Mouse (Mus musculus) spleen, postnatal 10 days (tissue): ENCODE results near the gene Hs6st1.
A peak's percentile ranks its signal among the peaks of the same experiment; 100 is the strongest.

Experiments used
- DNase-seq, 2 experiments: peaks; one replicate each; pipeline ENCODE4 v3.0.0; 2021 to 2022; ENCODE audit warnings: low spot score in 2 of 2

The Hs6st1 gene

DNA sequence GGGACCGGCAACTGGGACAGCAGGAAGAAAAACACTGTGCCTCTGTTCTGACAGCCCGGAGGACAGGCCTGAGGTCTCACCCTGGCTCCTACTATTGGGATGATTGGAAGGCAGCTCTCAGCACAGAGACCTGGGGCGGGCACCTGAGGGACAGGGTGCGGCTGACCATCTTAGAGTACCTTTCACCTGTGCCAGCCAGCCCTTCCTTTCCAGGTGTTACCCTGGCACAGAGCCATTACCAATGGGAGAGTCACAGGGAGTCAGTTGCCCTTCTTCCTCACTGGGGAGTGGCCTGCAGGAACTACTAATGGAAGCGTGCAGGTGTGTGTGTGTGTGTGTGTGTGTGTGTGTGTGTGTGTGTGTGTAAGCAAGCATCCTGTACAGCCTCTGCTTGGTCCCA lies 15.4 kb downstream of the Hs6st1 start:
- no peak for DNase-seq

GRCm38 (mm10) chr1:36085069-36085468 lies 16.9 kb downstream of the Hs6st1 start:
- no peak for DNase-seq

GRCm38 (mm10) chr1:36088367-36088766 lies 20.2 kb downstream of the Hs6st1 start:
- peak; percentile 53 to 56 for DNase-seq

DNA sequence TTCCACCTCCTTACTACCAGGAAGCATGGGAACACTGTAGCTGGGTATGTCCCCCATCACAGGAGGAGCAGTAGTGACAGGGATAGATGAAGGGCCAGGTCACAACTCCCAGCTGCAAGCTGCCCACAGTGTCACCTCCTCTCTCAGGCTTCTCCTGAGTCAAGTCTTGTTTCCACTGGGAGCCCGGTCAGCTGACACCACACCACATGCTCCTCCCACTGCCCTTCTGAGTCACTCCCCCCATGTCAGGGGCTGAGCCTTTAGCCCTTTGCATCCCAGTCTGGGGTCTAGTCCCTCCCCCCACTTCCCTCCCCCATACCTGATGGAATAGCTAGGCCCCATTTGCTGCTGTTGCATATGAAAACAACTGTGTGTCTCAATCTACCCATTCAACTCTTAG lies 21.3 kb downstream of the Hs6st1 start:
- peak in 1 of 2 experiments; percentile 52 for DNase-seq

DNA sequence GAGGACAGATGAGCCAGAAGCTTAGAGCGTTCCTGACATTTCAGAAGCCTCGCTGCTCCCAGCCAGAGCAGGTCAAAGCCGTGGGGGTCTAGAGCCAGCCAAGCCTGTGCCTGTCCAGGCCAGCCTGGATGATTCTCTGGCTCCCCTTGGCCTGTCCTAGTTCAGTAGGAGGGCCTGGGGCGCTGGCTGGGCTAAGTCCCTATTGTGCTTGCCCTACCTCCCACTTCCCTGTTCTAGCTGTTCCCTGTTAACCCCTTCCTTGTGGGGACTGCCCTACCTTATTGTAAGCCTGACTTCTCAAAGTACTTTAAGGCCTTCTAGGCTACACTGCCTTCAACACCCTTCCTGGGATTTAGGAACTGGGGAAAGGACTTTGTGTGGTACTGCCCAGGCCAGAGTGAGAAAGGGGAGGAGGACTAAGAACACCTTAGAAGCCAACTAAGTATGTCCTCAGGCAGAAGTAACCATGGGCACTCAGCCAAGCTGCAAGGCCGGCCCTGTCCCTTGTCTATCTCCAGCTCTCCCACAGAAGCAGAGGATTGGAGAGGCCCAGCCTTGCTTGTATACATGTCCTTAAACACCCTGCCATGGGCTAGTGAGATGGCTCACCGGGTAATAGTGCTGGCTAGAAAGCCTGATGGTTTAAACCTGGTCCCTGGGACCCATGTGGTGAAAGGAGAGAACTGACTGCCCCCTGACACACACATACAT lies 22.0 kb downstream of the Hs6st1 start:
- DNase-seq, result peak; percentile 54 to 57

DNA sequence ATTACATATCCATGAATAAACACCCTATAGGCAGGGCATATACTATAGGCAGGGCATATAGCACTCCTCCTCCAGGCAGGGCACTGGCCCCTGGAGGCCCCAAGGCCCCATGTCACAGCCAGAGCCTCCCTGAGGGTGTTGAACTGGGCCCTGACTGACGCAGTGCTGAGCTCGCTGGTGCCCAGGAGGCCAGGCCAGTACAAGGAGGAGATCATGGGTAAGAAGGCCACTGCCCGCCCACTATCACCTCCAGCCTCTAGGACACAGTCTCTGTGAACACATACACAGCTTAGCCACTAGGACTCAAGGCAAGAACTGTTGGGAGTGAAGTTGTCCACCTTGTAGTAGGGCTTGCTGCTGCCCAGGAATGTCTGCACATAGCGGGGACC lies 22.5 kb downstream of the Hs6st1 start:
- DNase-seq, result peak; percentile 54 to 72

DNA sequence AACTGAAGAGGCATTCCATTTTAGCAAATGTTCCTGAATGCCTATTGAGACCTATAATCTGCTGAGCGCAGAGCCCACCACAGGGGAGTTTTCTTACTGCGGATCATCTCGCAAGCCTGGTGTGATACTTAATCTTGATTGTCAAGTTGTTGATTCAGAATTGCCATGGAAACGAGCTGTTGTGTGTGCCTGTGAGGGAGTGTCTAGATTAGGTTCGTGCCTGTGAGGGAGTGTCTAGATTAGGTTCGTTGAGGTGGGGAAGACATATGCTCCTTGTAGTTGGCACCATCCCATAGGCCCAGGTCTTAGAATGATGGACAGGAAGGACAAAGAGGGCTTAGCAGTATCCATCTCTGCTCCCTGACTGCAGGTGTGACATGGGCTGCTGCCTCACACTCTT lies 23.0 kb downstream of the Hs6st1 start:
- peak; percentile 51 to 74 for DNase-seq

GRCm38 (mm10) chr1:36093741-36094140 lies 25.5 kb downstream of the Hs6st1 start:
- DNase-seq, result no peak

DNA sequence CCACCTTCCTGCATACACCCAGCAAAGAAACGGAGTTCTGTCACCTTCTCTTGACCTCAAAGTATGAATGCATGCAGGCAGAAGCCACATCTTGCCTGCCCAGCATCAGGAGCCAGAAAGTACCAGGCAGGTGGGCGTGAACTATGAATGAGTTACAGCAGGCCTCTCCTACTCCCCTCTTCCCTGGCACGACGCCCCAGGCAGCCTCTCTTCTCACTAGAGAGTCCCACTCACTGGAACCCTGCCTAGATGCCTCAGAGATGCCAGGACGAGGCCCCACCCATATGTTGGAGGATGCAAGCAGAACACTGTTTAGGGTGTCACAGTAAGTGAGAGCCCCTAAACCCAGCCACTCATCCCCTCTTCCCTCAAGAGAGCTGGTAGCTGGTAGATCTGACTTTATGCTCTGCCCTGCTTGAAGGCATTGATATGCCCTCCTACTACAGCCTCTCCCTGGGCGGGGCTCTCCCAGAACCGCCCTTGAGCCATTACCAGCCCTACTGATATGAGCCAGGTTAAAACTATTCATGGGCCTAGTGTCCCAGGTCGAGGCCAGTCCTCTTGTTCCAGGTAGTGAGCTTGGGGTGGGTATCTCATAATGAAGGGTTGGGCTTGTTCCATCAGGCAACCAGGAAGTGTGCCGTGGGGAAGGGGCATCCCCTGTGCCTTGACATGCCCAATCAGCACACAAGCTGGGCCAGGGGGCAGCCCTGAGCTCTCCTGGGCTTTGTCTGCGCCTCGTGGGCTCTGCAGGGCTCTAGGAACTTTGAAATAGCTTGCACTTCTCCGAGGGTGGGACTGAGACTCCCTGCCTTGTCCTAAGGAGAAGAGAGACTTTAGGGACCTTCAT lies 27.4 kb downstream of the Hs6st1 start:
- DNase-seq, result peak; percentile 76 to 79

DNA sequence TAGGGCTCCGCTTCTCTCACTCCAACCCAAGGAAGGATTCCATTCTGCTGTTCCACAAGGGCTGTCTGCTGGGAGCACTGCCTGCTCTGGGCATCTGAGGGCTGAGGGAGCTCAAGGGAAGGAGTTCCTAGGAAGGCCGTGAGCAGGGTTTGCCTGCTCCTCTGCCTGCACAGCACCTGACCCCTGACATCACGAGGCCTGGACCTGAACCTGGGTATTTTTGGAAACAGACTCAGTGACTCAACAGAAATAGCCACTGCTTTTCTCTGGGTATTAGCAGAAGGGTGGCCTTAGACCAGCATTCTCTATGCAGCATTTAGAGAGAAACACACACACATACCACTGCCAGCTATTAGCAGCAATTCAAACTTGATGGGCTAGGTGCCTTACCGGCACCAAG lies 30.2 kb downstream of the Hs6st1 start:
- no peak for DNase-seq

DNA sequence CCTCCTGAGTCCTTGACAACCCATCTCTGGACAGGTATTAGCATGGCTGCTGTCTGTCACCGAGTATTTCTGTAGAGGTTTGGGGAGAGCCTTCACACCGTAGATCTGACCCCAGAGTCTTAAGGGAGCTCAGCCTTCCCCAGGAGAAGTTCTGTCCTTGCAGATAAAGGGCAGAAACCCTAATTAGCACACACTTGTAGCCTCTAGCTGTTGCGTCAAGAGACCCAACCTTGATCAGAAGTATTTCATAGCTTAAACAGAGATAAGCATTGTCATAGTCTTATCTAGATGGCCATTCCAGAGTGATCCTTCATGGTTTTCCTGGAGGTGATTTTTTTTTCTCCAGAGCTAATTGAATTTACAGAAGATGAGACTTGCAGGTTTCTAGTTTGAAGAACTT lies 32.2 kb downstream of the Hs6st1 start:
- no peak for DNase-seq

DNA sequence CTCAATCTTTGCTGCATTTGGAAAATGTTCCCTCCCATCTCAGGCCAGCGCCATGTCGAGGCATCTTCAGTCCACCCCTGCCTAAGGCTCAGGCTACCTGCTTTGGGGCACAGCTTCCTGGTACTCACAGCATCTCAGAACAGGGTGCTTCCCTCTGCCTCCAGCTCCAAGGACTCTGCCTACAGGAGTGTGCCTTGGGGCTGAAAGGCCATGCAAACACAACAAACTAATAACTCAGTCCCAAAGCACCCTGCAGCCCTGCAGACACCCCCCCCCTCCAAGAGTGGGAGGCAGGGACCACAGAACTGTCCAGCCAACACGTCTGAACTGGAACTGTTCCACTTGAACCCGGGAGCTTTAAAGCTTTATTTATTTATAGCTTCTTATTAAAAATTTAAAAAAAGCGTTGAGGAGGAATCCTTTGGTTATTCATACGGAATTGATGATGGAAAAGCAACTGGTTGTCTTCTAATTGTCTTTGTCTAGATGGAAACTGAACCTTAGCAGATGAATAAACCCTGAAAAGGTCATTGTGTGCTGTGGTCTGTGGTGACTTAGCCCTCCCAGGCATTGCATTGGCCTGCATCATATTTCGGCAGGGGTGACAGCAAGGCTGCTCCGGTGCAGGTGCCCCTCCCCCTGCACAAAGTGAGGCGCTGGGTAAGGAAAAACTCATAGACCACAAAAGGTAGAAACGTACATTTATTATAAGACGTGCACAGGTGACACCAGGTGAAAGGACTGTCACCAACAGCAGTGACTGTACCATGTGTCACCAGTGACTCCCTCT lies 37.9 kb downstream of the Hs6st1 start:
- DNase-seq, result no peak

GRCm38 (mm10) chr1:36109987-36110386 lies 41.8 kb downstream of the Hs6st1 start:
- DNase-seq, result no peak

DNA sequence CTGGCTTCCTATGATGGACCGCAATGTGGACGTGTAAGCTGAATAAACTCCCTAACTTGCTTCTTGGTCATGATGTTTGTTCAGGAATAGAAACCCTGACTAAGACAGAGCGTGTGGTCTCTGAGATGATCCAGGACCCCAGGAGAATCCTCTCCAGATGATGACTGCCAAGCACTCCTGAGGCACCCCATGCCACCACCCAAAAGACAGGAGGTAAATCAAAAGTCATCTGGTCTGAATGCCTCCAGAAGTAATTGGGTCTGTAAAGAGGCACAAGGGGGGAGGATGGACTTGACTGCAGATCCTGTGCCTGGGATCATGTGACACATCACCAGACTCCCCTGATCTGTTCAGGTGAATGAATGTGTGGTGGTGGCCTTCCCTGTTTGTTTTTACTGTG lies 44.5 kb downstream of the Hs6st1 start:
- DNase-seq, result no peak

GRCm38 (mm10) chr1:36113670-36114069 lies 45.5 kb downstream of the Hs6st1 start:
- no peak for DNase-seq

GRCm38 (mm10) chr1:36114844-36115243 lies 46.6 kb downstream of the Hs6st1 start:
- no peak for DNase-seq

DNA sequence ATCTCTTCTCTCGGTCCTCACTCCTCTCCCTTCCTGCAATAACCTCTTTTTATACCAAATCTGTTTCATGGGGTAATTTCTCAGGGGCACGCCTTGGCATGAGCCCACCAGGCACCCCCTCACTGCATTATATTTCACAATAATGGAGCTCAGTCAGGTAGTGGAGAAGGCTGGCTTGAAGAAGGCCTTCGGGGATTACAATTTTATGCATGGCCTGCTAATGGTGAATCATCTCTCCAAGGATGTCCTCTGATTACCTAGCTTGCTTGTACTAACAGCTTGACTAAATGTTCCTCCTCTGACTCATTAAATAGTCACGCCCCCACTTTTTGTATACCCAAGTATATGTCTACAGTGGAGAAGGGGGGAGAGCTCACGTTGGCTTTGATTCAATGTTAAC lies 48.3 kb downstream of the Hs6st1 start:
- no peak for DNase-seq

DNA sequence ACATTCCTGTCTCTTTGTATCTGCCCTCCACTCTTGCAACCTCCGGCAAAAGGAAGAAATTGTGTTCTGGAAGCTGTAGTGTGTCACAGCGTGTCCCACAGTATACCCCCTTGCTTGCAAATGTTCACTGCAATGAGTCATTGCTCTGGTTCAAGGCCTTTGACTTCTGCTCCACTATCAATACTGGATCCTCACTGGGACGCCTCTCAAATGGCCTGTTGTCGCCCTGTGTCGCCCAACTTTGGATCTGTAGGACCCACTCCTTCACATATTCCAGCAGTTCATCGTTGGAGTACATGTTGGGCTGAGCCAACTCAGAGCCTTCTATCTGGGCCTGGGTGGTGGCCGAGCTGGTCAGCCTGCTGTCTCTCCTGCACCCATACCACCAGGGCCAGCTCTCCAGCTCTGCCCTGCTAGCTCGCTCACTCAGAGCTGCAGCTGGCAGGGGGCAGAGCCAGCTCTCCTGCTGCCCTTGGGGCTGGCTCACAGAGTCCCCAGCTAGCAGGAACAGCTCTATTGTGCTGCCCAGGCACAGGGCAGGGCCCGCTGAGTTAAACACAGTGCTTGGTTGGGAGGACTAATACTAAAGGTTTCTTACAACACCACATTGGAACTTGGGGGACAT lies 50.0 kb downstream of the Hs6st1 start:
- no peak for DNase-seq

DNA sequence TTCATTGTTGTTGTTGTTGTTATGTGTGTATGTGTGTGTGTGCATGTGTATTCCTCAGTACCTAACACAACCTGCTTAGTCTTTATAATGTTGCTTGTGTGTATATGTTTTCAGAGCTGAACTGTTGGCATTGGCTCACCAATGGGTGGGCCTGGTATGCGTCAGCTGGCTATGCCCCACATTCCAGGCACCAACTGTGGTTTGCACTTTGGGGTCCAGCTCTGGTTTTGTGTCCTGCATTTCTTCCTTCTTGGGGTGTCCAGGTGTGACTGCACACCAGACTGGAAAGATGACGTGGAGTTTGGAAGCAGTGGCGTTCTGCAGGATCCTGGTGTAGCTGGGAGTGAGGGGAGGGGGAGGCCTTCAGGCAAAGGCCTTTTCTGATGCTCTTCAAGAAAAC lies 50.8 kb downstream of the Hs6st1 start:
- DNase-seq, result no peak

GRCm38 (mm10) chr1:36119426-36119825 lies 51.2 kb downstream of the Hs6st1 start:
- no peak for DNase-seq

GRCm38 (mm10) chr1:36121172-36121571 lies 53.0 kb downstream of the Hs6st1 start:
- no peak for DNase-seq

- DNase-seq, result no peak
These were observed 56.9 kb downstream of the Hs6st1 start for GRCm38 (mm10) chr1:36125076-36125475.
